Mouse (Mus musculus) kidney, adult 2 months (tissue): Measurements from ENCODE around the gene Adtrp. TPM values are rescaled to one million over a fixed set of nuclear protein-coding genes. Genes with fewer than 3 reads are reported as not detected.

Experiments used
- DNase-seq: peaks from one replicate; pipeline ENCODE4 v3.0.0; 2021
- H3K27ac ChIP-seq: fragments of 200-500 bp; 2 replicates; pipeline ENCODE4 v1.5.1; 2012; ENCODE audit warnings: low read depth, low read length, control low read depth, inconsistent platforms; ENCODE audit not compliant: insufficient read depth
- H3K27me3 ChIP-seq: fragments of 200-500 bp; replicated peaks from 2 replicates; pipeline ENCODE4 v1.6.1; 2012; ENCODE audit warnings: mild to moderate bottlenecking, moderate library complexity, low read length, inconsistent platforms; ENCODE audit not compliant: control insufficient read depth, insufficient read depth
- H3K36me3 ChIP-seq: fragments of 200-500 bp; 2 replicates; pipeline ENCODE4 v1.6.1; 2012; ENCODE audit warnings: mild to moderate bottlenecking, moderate library complexity, low read length, inconsistent platforms; ENCODE audit not compliant: control insufficient read depth, insufficient read depth
- H3K4me1 ChIP-seq: fragments of 200-500 bp; 2 replicates; pipeline ENCODE4 v1.6.1; 2011; ENCODE audit warnings: low read length; ENCODE audit not compliant: control insufficient read depth, insufficient read depth
- H3K4me3 ChIP-seq: fragments of 200-500 bp; 2 replicates; pipeline ENCODE4 v1.5.1; 2011; ENCODE audit warnings: mild to moderate bottlenecking, low read depth, low read length, control low read depth; ENCODE audit not compliant: insufficient read depth
- CTCF ChIP-seq: fragments of 200-500 bp; conservative IDR thresholded peaks from 2 replicates; pipeline ENCODE4 v1.5.1; 2011; ENCODE audit warnings: low read depth, mild to moderate bottlenecking, control low read depth, low read length, moderate library complexity, mixed read lengths; ENCODE audit not compliant: insufficient read depth, insufficient read length
- POLR2A ChIP-seq: fragments of 200-500 bp; IDR thresholded peaks from one replicate; pipeline ENCODE4 v1.6.1; 2011; ENCODE audit warnings: low read depth, low read length, control low read depth
- WGBS: fragments of 180-500 bp; shearing (Covaris S2); methylation state at CpG from one replicate; pipeline ENCODE4 v1.1.7; 2018; 5-methylcytosine and 5-hydroxymethylcytosine counted together
- polyA plus RNA-seq: library from polyadenylated mRNA; depleted of rRNA; stranded (reverse); fragments of >200 nt; gene quantifications from 2 replicates; pipeline ENCODE4 v1.2.3, GENCODE M21; 2012

Adtrp gene
- polyA plus RNA-seq, 1 experiment: 165 TPM

DNA sequence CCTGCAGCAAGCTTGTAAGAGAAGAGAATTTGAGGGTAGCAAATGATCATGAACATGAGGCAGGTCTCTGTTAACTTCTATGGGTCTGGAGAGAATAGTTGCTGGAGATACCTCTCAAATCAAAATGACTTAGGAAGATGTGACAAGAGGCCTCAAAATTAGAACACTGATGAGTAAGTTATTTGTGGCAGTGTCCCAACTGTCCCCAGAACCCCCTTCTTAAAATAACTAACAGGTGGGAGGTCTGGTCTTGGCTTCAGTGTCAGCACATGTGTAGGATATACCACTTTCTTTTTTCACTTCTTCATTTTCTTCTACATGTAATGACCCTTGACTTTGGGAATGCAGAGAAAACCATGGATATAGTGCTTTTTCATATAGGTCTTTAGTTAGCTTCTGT is 33.0 kb upstream of the Adtrp start:
- TF ChIP-seq POLR2A: no peak
- no peak for TF ChIP-seq CTCF
- no peaks in the 10 kb centered on the region for H3K36me3 ChIP-seq
- H3K4me1 ChIP-seq: no peaks in the 10 kb centered on the region

DNA sequence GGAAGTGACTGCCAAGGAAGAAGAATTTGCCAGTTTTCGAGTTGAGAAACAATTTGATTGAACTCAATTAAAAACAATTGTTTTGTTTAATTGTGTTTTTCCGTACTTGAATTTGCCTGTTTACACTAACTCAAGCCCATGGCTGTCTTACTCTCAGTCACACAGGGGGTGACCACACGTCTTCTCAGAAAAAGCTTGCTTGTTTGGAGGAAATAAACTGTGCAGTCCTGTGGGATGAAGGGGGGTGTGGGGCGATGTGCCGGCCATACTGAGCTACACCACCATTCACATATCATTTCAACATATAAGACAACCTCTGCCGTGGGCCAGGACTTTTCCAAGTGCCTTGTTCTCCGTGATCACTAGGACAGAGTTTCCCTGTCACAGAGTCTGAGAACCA is 25.2 kb upstream of the Adtrp start:
- H3K4me1 ChIP-seq: no peaks in the 10 kb centered on the region
- TF ChIP-seq CTCF (no peak), POLR2A (no peak)
- no peak overlapping the region for H3K4me3 ChIP-seq
- H3K27ac ChIP-seq: no peak overlapping the region
- DNase-seq: no peak
- H3K27me3 ChIP-seq: no peaks in the 10 kb centered on the region; the same call in 1 of the 2 replicates
- WGBS: 62% methylated on average over 7 of the region's 7 CpGs
- H3K36me3 ChIP-seq: no peaks in the 10 kb centered on the region

More for the DNA sequence above, 33.0 kb upstream of the Adtrp start:
- H3K27ac ChIP-seq: no peak overlapping the region
- H3K27me3 ChIP-seq: no peaks in the 10 kb centered on the region
- no peak overlapping the region for H3K4me3 ChIP-seq
- DNase-seq: no peak

DNA sequence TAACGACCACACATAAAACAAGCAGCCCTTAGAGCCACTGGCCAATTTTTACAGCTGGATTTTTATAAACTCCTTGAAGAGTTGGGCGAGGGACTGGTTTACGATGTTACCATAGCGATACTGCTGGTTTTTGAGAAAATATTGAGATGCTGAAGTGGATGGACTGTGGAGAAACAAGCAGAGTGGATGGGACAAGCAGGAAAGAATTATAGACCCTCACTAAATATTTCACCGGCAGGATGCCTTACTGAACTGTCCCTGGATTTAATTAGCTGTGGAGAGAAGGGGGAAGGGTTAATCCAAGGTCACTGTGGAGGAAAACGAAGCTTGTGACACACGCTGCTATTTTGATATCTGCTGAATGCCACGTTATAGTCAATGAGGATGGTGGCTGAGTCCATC is 24.7 kb upstream of the Adtrp start:
- Histone ChIP-seq H3K27ac (no peak overlapping the region), H3K27me3 (no peaks in the 10 kb centered on the region; the same call in 1 of the 2 replicates), H3K36me3 (no peaks in the 10 kb centered on the region), H3K4me1 (no peaks in the 10 kb centered on the region), H3K4me3 (no peak overlapping the region)
- DNase-seq: no peak
- 20% methylated on average over 8 of the region's 8 CpGs for WGBS
- TF ChIP-seq CTCF: no peak
- no peak for TF ChIP-seq POLR2A

DNA sequence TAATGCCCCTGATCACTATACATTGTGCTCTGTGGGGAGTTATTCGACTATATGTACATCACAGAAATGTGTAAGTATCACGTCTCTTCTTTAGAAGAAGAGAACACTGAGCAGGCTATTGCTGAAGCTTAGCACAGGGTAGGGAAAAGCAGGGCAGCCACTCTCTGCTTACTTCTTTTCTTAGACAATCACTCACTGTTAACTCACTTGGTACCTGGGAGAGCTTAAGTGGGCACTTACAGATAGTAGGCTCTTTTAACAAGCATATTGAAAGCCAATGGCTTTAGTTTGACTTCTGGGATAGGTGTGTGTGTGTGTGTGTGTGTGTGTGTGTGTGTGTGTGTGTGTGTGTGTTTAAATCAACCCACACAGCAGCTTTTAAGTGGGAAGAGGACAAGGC is 20.0 kb upstream of the Adtrp start:
- H3K36me3 ChIP-seq: no peaks in the 10 kb centered on the region
- no peak for DNase-seq
- no peak overlapping the region for H3K27ac ChIP-seq
- H3K4me1 ChIP-seq: 0 out of 2 replicates have a peak, but pooled peaks cover 2% of the 10 kb centered on the region
- no peak overlapping the region for H3K4me3 ChIP-seq
- TF ChIP-seq POLR2A (no peak), CTCF (no peak)
- H3K27me3 ChIP-seq: no peaks in the 10 kb centered on the region
- WGBS: 98% methylated on average over 2 of the region's 2 CpGs

DNA sequence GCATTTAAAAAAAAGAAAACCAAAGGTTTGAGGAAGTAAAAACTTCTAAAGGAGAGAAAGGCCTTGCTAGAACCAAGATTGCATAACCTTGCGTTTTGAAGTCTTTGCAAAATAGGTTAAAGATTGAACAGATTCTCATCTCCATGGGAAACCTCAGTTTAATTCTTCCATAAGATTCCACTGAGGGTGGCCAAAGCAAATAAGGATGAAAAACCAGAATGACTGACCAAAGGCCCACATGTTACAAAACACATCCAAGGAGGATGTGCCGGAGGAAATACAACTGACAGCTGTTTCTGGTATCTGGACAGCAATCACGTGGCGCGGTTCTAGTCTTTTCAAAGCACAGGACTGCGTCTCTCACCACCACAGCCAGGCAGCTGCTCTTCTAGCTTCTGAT is 18.1 kb upstream of the Adtrp start:
- Histone ChIP-seq H3K4me3 (no peak overlapping the region), H3K4me1 (0 out of 2 replicates have a peak, but pooled peaks cover 2% of the 10 kb centered on the region), H3K27me3 (no peaks in the 10 kb centered on the region), H3K27ac (peak overlapping the region; percentile 78; the same call in 1 of the 2 replicates), H3K36me3 (no peaks in the 10 kb centered on the region)
- WGBS: 51% methylated on average over 6 of the region's 6 CpGs
- peak; percentile 65 for DNase-seq
- TF ChIP-seq CTCF (no peak), POLR2A (no peak)

DNA sequence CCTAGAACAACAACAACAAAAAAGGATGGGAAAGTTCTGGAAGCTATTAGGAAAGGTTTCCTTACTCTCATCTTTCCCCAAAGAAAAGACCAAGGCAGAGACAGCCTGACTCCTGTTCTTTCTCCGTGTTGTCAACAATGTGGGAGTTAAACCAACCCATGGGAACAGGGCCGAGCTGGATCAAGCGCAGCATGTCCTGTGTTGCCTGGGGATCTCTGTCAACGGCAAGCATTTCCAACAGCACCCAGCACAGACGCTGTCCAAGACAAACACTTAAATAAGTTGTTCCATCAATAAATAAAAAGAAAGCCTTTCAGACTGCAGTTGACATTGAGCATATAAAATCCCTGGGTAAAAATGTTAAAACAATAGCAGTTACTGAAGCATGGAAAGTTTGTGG is 17.6 kb upstream of the Adtrp start:
- Histone ChIP-seq H3K36me3 (no peaks in the 10 kb centered on the region), H3K4me3 (no peak overlapping the region), H3K27ac (peak overlapping the region; percentile 16; the same call in 1 of the 2 replicates), H3K27me3 (no peaks in the 10 kb centered on the region), H3K4me1 (0 out of 2 replicates have a peak, but pooled peaks cover 2% of the 10 kb centered on the region)
- DNase-seq: peak; percentile 54
- TF ChIP-seq POLR2A (no peak), CTCF (no peak)
- 42% methylated on average over 5 of the region's 5 CpGs for WGBS

DNA sequence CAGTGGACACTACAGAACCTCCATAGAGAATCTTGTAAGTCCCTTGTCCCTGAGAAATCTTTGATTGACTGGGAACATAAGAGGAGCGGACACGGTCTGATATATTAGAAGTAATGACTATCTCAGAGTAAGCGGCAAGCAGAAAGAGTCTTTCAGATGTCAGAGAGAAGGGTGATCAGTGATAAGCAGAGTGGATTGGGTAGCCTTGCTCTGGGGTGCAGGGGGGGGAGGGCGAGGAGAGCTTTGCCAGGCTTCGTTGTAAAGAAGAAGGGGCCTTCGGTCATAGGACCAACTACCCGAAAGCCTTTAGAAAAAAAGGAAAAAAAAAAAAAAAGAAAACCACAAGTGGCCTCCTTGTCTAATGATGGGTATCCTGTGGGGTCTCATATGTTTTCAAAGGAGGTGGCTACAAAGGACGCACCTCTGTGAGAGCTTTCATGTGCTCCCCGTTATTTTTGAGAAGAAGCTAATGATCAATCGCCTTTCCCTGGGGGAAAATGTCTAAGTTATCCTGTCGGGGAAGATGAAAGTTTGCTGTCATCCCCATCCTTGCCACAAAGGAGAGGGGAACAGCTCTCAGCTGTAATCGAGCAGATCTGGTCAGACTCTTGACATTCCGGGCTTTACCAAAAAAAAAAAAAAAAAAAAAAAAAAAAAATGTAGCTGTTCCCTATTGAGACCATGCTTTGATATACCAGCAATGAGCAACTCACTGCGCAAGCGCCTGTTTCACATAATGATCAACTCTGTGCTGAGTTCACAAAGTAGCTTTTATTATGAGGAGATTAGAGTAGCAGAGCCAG is 13.3 kb upstream of the Adtrp start:
- Histone ChIP-seq H3K27me3 (no peaks in the 10 kb centered on the region), H3K27ac (no peak overlapping the region), H3K4me1 (peaks cover 7% of the 10 kb centered on the region; the same call in 1 of the 2 replicates), H3K4me3 (no peak overlapping the region), H3K36me3 (no peaks in the 10 kb centered on the region)
- DNase-seq: no peak
- TF ChIP-seq CTCF (no peak), POLR2A (no peak)
- WGBS: 93% methylated on average over 15 of the region's 15 CpGs
